Mouse (Mus musculus) spleen, embryonic (tissue): Measurements from ENCODE around the gene Apol9b.
"Not testable (repeated sequence)": the region's sequence is repeated elsewhere in the genome, so short reads cannot be mapped to it uniquely, and the experiment has no call there.

Experiments
- CTCF ChIA-PET: fragments of 350-600 bp; sonication (Branson Sonifier 250); formaldehyde crosslinking; loops from one replicate; lab custom pipeline; 2022; lab: Charles Lee

Gene Apol9b

DNA sequence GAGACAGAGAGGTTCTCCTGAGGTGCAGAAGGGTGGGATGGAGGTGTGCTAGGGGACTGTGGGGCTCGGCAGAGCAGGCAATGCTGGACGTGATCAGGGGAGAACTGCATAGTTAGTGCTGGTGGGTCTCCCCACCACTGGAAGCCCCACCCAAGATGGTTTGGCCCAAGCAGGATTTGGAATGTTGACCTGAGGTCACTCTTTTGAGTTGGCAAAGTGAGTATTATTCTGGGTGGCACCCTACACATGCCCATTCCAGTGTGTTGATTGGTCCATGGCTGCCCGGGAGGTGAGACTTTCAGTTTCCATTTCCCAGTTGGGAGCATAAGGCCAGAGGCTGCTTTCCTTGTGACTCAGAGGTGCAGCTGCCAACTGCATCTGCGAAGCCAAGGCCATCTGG lies at the start of gene Apol9b:
Gene Apol9b, plus strand, starts transcription at position 301 of the 400 bp plus-strand sequence.
- CTCF ChIA-PET, result not testable (repeated sequence)

DNA sequence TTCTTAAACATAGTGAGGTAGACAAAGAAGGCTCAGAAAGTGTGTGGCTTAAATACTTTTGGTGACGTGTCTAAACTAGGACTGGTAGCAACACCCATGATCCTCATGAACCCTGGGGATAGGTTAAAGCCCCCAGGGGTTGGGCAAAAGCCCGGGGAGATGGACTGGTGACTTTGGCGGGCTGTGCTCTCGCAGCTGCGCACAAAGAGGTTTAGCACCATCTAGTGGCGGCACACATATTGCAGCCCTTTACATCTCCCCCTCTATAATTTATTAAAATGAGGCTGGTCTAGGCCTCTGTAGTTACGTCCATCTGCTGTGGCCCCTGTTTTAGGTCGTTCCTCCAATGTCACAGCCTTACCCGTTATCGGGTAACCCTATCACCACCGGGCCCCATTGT lies 44.9 kb upstream of the Apol9b start:
- CTCF ChIA-PET, result not testable (repeated sequence)

DNA sequence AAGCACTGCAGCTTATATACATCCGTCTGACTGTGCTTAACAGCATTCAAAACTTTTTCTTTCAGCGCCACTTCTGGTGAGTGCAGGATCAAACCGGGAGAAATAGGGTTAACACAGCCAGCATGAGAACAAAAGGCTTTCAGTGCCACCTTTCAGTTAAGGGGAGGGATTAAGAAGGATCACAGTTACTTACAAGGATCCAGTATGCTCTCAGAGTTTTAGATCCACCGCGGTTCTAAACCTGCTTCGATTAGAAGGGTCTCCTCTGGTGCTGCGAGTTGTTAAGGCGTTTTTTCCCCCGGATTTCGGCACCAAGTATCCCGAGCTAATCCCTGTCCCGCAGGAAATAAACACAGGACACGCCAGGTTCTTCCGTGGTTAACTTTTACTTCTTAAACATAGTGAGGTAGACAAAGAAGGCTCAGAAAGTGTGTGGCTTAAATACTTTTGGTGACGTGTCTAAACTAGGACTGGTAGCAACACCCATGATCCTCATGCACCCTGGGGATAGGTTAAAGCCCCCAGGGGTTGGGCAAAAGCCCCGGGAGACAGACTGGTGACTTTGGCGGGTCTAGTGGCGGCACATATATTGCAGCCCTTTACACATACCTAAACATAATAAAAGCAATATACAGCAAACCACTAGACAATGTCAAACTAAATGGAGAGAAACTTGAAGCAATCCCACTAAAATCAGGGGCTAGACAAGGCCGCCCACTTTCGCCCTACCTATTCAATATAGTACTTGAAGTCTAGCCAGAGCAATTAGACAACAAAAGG lies 37.1 kb upstream of the Apol9b start:
- CTCF ChIA-PET, result not testable (repeated sequence)

DNA sequence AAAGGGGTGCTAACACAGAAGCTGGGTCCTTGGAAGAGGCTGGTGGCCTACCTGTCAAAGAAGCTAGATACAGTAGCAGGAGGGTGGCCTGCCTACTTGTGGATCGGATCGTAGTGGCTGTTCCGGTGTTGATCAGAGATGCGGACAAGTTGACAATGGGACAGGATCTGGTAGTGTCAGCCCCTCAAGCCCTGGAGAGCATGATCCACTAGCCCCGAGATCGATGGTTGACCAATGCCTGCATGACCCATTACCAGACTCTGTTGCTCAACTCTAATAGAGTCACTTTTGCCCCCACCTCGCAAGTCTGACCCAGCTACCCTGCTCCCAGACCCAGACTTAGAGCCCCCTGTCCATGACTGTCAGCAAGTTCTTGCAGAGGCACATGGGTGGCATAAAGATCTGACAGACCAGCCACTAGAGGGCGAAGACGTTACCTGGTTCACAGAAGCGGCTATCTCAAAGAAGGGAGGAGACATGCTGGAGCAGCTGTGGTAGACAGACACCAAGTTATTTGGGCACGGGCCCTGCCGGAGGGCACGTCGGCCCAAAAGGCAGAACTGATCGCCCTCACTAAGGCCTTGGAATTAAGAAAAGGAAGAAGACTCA lies 34.0 kb upstream of the Apol9b start:
- CTCF ChIA-PET, result not testable (repeated sequence)

DNA sequence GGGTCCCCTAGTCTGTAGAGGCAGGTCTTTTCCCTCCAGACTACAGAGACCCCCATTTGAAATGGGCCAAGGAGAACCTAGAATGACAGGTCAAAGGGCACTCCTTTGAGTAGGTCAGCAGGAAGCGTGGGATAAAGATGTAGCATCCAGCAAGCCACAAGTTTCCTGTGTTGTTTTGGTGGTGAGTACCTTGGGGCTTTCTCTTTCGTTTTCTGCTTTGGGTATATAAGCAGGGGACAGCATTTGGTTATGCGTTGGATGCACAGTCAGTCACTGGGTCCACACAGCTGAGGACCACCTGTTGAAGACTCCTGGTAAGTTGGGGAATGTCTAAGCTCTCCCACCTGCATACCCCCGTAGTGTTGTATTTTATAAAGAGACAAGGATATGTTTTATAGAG lies 30.2 kb upstream of the Apol9b start, which contains the start of gene Apol7e:
Gene Apol7e, plus strand, starts transcription at position 202 of the 400 bp plus-strand sequence.
- CTCF ChIA-PET, result not testable (repeated sequence)

DNA sequence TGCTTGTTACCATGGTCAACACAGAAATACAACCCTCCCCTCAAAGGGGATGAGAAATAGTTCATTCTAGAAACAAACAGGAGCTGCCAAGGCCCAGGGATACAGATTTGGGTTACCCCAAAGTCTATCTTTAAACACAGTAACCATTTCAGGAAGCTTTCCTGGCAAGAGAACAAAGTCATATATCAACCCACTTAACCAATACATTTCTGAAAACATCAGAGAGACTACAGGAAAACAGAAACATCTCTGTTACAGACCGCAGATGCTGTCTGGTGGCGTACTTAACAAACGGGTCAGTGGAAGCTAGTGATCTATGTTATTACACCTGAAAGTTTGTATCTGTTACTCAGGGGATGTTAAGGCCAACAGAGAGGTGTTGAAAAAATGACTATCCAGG lies 23.5 kb upstream of the Apol9b start:
- CTCF ChIA-PET, result not testable (repeated sequence)

DNA sequence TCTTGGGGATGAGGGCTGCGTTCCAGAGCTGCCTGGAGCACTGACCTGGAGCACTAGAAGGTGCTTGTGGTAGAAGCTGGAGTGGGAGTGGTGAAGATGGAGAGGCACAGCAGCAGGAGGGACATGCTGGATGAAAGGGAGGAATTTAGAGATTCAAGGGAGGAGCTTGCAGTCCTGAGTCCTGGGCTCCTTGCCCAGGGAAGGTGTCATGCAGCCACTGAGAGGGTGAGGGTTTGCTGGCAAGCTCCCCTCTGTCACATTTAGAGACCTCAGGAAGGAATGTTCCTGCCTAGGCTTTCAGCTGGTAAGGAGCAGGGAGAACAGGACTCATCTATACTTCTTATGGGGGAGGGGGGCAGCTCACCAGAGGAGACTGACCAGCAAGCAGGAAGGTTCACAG lies 19.9 kb upstream of the Apol9b start:
- CTCF ChIA-PET, result not testable (repeated sequence)

DNA sequence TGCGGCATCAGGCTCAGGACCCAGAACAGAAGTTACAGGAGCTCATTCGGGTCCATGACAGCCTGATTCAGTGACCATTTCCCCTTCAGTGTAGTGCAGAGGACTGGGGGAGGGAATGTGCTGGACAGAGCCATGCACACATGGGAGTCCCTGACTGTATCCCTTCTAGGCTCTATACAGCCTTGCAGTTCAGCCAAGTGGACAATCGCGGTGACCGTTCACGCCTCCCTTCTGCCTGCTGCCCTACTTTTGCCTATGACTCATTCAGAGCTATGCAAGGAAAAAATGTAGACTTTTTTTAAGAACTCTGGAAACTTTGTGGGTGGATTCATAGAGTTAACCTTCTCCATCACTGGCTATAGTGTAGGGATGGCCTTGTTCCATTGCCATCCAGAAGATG lies 10.6 kb upstream of the Apol9b start:
- CTCF ChIA-PET, result not testable (repeated sequence)

DNA sequence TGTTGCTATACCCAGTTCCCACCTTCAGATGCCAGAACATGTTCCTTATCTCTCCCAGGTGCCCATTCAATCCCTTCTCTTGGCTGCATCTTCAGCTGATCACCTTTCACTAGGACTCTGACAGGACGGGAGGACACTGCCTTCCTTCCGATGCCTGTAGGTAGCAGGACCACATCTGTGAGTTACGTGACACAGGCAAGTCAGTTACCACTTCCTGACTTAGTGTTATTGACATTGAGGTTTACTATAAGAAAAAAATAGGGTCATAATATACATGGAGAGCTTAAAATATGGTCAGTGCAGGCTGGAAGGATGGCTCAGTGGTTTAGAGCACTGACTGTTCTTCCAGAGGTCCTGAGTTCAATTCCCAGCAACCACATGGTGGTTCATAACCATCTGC lies 7.3 kb upstream of the Apol9b start:
- CTCF ChIA-PET, result not testable (repeated sequence)

DNA sequence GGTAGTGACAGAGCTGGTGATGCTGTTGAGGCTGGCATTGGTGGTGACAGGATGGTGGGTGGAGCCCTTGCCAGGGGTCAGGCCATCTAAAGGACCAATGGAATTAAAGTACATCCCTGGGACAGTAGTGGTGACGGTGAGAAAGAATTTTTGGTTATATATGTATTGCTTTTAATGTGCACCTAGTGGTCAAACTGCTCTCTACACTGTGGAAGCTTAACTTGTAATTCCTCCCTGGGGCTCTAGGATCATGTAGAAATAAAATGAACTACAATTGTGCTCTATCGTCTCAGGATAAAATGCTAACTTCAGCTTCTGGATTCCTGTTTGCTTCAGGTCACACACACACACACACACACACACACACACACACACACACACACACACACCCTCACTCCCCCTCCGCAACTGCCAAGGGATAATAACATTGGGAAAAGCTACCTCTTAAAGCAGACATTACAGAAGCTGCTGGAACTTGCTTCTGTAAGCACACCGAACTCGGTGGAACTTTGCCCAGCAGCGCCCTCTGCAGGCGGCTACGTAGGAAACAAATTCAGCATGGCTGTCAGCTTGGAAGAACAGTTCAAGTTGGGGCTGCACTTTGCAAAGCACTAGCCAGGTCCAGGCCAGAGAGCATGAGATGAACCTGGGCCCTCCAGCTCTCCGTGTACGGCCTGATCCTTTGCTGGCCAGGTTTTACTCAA lies 4.5 kb upstream of the Apol9b start:
- CTCF ChIA-PET, result not testable (repeated sequence)

DNA sequence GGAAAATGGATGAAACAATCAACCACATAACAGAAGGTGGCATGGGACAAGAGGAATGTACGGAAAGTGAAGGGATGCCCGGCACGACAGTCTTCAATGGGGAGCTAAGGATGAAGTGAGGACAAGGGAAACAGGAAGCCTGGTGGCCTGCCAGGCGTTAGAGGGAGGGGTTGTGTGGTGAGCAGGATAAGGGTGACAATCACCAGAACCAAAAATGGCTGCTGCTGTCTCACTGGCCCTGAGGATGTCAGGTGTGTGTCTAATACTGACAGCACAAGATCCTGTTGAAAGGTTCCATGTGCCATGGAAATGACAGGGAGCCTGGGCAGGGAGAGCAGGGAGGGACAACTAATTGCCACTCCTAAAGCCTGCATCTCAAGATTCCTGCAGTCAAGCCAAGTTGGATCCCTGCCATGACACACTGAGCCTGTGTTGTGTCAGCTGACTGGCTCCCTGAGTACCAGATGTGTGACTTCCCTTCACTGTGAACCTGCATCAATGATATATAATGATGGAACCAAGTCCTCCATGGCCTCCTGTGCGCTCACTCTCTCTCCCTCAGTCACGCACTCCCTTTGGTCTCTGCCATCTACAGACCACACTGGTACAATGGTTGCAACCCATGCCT lies 3.3 kb upstream of the Apol9b start:
- CTCF ChIA-PET, result not testable (repeated sequence)

DNA sequence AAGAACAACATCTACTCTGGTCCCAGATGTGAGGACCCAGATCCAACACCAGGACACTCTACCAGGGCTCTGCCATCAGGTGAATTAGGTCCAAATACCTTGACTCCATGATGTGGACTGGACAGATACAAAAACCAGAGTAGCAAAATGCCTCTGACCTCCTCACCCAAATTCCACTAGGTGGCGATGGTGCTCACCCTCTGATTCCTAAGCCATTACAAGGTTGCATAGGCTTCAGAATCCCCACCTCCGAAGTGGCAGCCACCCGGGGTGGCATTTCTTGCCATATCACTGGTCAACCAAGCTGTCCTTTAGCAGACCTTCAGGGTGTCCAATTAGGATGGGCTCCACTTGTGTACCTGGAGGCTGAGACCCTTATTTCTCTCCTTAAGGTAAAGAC lies 1.7 kb upstream of the Apol9b start:
- CTCF ChIA-PET, result not testable (repeated sequence)

DNA sequence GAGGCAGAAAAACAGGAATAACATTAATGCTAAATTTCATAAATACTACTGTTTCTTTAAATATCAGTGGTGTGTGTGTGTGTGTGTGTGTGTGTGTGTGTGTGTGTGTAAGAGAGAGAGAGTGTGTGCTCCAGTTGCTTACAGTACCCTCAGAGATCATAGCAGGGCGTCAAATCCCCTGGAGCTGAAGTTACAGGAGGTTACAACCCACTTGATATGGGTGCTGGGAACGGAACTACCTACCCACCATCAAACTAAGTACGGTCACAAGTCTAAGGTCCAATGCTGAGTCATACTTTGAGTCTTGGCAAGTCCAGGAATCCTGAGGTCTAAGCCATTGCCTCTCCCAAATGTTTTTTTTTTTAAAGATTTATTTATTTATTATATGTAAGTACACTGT lies 1.1 kb upstream of the Apol9b start:
- CTCF ChIA-PET, result not testable (repeated sequence)

DNA sequence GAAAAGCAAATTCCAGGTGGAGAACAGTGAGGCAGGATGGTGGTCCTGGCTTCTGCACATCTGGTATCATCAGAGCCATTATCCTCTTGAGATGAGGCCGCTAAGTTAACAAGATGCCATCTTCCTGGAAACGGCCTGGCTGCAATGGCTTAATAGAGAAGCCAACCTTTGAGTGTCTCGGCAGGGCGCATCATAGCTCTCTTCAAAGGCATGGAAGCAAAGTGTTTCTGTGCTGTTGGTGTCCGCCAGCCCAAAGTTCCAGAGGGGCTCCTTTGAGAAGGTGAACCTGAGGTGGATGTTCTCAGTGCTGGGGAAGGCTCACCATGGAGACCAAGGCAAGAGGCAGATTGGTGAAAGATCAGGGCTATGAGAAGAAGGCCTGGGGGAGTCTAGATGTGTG lies 2.8 kb downstream of the Apol9b start:
- CTCF ChIA-PET, result no interaction called here

DNA sequence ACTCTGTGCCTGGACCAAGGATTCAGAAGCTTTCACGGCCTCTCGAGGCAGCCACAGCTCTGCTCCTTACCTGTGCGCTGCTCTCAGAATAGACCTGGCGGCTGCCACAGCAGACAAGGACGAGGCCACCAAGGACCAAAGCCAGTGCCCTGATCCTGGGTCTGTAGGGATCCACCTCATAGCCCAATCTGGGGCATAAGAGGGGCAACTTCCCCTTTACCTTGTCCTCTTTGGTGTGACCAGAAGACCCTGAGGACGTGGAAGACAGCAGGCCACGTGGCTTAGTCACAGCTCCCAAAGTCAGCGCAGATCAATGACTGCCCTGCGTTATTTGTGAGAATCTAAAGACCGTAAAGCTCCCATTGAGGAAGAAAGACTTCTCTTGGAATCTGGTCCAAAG lies 4.0 kb downstream of the Apol9b start:
- CTCF ChIA-PET, result not testable (repeated sequence)

DNA sequence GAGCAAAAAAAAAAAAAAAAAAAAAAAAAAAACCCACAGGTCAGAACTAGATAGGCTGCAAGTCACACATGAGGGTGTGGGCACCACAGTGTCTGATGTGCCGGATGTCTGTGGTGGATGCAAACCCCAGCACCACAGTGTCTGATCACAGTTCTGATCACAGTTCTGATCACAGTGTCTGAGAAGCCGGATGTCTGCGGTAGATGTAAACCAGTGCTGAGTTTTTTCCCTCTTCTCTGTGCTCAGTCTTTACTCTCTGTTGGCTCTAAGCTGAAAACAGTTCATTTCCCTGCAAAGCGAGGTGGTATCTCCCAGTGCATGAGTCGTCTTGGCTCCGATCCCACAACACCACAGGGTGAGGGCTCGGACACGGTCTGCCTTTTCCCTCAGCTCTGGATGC lies 4.5 kb downstream of the Apol9b start:
- CTCF ChIA-PET, result not testable (repeated sequence)

DNA sequence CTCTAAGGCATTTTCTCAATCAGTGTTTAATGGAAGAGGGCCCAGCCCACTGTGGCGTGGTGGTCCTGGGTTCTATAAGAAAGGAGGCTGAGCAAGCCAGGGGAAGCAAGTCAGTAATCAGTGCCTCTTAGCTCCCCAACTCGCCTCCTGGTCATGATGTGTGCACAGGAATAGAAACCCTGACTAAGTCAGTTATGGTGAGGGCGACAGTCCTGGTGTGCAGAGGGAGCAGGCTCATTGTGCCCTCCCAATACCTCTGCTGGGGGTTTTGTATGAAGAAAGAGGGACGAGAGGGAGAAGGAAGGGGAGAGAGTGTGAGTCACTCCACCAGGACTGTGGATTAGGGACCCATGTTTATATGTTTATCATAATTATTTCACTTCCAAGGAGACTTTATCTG lies 5.1 kb downstream of the Apol9b start:
- CTCF ChIA-PET, result not testable (repeated sequence)

DNA sequence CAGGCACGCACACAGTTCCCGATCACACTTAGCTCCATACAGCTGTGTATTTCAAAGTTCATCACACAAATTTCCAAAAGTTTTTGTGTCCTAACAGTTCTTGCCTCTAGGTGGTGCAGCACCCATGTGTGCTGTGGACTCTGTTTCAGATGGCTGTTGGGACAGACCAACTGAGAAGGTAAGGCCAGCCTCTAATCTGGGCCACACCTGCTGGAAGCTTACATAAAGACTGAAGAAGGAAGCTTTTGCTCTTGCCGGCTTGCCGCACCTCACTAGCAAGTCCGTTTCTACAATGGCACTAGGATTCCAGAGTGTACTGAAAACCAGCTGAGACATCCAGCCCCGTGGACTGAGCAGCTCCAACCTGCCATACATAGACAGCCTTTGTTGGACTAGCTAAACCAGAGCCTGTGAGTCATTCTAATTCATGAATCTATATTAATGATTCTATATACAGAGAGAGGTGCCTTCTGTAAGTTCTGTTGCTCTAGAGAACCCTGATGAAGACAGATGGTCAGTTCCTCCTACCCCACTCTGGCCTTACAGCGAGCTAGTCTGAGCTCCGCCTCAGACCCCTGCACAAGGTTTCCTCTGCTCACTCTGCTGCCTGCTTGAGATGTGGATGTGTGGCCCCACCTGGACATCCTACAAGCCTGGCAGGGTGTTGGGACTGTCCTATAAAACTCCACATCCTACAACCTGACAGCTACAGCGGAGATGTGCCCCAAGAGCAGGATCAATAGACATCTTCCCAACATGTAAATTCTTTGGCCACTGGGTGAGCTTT lies 11.9 kb downstream of the Apol9b start:
- CTCF ChIA-PET, result no interaction called here

DNA sequence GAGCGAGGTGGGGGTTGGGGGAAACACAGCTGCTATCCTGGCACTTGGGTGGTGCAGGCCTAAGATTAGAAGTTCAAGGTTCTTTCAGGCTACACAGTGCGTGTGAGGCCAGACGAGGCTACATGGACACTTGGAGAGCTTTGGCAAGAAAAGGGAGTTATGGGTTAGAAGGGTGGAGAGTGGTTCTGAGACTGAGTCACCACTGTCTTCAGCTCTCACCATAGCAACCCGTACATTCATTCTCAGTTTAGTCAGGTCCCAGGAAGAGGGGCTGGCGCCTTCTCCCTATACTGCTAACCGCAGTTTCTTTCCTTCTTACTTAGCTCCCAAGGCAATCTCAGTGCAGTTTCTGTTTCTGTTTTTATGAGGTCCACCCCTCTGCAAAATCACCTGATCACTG lies 12.7 kb downstream of the Apol9b start:
- CTCF ChIA-PET, result not testable (repeated sequence)

DNA sequence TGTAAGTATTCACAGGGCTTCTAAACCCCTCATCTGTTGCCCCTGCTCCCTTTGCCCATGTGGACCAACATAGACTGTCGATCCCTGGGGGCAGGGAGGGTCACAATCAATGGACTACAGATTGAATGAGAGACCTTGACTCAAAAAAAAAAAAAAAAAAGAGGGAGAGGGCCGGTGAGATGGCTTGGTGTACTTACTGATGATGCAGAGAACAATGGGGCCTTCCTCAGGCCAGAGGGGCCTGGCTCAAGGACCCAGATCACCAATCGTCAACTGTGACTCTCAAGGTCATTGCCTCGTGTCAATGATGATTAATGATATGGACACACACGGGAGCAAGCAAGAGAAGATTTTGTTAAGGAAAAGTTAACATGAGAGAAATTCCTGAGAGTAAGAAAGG lies 15.8 kb downstream of the Apol9b start:
- CTCF ChIA-PET, result interaction anchor here (0.7 kb wide), 1 partner anchor 17 kb away, joined by 3 read pairs; no protein-coding TSS in a partner anchor

DNA sequence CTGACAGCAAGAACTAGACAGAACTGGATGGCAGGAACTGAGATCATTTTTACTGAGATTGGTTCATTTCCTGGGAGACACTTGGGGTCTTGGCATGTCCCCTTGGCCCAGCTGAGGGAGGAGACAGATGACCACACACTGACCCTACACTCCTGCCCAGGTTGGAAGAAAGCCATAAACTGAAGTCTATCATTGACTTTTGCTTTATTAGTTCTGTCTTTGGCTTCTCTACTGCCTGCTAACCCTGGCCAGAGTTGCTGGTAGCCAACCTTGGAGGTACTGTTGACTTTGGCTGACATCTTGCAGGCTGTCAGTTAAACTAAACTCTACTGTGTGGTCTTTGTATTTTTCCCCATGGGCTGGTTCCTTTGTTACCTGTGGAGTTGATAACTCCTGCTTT lies 16.2 kb downstream of the Apol9b start:
- CTCF ChIA-PET, result interaction anchor here (0.7 kb wide), 1 partner anchor 17 kb away, joined by 3 read pairs; no protein-coding TSS in a partner anchor
